Mouse (Mus musculus) hindlimb bud, embryonic 11.5 days (tissue): ENCODE results near the gene Cdc42se1.

ENCODE experiments used
- DNase-seq: peaks from one replicate; pipeline ENCODE4 v3.0.0-alpha.2; 2012; ENCODE audit warnings: low read depth, low spot score; ENCODE audit errors: extremely low spot score

The Cdc42se1 gene

DNA sequence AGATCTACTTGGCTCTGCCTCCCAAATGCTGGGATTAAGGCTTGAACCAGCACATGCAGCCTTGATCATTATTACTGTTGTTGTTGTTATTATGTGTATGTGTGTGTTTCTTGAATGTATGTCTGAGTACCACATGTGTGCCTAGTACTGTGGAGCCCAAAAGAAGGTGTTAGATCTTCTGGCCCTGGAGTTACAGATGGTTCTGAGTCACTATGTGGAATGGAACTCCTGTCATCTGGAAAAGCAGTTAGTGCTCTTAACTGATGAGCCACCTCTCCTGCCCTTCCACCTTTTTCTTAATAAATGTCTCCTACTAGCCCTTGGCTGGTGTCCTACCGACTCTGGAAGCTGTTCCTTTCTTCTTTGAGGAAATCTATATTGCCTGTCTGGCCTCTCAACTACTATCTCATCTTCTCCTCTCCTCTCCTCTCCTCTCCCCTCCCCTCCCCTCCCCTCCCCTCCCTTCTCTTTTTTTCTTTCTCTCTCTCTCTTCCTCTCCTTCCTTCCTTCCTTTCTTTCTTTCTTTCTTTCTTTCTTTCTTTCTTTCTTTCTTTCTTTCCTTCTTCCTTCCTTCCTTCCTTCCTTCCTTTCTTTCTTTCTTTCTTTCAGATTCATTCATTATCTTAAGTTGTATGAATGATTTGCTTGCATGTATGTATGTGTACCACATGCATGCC is 19.3 kb downstream of the Cdc42se1 start:
- DNase-seq, result no peak

DNA sequence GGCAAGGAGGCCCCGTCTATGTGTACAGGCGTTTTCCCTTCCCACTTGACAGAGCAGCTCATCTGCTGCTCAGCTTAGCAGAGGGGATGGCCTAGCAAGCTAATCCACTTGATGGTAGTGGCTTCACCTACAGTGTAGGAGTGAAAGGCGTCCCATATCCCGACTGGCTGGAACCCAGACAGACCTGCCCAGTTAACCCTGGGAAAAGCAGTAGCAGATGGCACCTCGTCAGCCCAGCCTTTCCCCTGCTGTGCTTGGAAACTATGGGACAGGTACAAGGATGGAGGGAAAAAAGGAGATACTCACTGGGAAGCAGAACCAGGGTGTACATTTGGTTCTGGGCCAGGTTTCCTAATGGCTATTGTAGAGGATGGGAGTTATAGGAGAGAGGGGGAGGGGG is 21.8 kb downstream of the Cdc42se1 start:
- no peak for DNase-seq

DNA sequence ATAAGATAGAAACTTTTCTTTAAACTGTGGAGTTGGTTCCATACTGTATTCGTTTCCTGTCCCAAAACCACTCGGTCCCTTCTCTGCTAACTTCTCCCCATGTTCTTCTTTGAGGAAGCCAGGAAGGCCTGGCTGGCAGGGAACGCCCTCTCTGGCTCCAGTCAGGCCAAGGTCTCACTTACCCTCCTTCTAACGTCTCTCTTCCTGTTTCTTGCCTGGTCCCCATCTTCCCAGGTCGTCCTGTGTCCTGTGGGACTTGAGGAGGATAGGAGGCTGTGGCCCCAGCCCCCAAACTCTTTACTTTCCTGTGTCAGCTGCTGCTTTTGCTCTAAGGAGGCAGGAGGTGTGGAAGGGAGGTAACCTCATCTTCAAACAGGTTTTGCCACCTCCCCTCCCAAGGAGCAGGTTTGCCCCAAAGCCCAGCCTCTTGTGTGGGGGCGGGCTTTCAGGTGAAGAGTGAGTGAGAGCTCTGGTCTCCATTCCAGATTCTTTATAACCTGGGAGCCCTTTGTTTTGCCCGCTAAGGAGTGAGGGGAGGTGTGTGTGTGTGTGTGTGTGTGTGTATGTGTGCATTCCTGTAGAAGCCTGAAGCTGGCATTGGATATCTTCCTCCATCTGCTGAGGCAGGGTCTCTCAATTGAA is 22.4 kb downstream of the Cdc42se1 start, which contains the start of gene Bnipl:
Gene Bnipl (minus strand): TSS at position 411 of the 642 bp plus-strand sequence.
- DNase-seq, result no peak

DNA sequence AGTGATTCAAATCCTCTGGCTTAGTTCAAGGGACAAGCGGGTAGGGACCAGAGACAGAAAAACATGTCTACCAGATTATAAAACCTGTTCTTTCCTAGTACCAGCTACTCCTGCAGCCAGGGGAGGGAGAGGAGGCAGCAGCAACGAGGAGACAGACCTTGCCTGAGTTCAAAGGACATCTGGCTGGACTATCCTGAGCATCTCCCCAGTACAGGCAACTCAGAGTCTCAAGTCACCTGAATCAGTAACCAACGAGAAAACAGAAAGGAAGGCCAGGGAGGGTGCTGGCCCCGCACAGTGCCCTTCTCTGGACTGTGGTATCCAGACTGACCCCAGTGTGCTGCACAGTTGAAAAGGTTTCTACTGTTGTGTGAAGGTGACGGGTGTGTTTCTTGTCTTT is 28.4 kb downstream of the Cdc42se1 start:
- DNase-seq, result no peak

DNA sequence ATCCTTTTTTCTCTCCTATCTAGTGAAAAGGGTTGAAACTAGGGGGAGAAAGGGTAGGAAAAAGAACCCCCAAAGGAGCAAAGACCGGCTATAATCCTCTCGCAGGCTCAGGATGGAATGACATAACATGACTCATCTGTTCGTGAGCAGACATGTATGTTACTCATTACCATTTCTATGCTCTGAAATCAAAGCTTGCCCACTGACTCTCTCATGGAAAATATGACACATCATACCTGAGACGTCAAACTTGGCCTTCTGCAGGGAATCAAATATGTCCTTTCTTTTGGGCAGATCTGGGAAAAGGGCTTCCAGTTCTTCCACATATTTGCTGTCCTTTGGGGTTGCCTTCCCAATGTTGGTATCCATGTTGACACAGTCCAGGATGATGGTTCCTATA is 33.4 kb downstream of the Cdc42se1 start:
- no peak for DNase-seq

DNA sequence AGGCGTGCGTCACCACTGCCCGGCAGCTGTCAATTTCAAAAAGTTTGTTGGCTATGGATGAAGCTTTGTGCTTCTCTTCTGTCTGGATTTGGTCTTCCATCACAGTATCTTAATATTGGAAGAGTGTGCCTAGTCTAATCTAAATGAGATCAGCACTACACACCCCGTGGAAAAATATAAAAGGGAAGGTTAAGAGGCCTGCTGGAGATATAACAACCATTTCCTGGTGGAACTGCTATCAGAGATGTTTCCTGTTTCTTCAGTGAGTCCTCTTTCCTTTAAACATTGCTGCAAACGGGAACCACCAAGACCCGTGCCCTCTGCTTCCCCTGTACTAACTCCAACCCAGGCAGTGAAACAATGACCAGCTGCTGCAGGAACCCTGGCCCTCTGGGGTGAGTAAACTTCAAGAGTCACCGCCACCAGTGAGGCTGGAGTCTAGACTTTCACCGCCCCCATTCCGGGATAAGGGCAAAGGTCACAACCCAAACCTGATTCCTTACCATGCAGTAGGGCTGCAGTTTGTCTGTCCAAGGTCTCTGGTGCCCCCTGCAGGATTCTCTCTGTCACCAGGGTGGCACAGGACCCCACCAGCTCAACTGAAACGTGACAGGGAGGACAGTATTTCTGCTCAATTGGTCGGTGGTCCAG is 34.7 kb downstream of the Cdc42se1 start:
- DNase-seq, result no peak

DNA sequence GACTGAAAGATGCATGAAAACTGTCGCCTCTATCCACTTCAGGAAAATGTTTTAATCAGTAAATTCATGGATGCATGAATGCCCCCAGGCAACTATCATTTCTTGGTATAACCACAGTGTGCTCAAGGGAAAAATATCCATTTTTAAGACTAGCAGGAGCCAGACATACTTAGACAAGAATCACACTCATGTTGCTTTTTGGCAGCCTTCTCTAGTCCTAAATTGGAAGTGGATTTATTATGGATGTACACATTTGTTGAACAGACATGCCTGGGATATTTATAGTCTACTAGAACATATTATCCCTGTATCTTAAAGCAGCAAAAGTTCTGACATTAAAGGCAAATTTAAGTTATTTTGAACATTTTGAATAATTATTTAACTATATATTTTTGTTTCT is 36.2 kb downstream of the Cdc42se1 start:
- DNase-seq, result no peak

DNA sequence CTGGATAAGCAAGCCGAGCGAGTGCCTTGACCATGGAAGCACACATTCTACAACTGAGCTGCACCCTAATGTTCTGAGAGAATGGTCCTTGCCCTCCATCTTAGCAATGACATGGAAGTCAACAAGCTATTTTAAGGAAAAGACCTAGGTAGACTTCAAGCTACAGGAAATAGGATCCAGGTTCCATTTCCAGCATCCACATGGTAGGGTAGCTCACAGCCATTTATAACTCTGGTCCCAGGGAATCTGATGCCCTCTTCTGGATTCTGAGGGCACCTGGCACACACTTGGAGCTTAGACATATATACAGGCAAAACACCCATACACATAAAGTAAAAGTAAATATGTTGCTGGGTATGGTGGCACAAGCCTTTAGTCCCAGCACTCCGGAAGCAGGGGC is 37.5 kb downstream of the Cdc42se1 start:
- no peak for DNase-seq

DNA sequence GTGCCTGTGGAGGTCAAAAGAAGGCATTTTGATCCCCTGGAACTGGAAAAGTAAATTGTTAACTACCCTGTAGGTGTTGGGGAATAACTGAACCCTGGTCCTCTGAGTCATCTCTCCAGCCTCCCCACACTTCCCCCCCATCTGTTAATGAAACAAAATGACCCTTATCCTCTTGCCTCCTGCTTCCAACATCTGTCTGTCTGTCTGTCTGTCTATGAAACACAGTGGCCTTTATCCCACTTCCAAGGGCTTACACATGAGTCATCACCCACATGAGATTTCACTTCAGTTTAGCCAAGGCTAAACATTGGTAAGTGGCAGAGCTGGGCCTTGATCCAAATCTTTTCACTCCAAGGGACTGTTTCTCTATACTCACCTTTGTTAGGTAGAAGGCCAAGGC is 39.3 kb downstream of the Cdc42se1 start:
- no peak for DNase-seq

DNA sequence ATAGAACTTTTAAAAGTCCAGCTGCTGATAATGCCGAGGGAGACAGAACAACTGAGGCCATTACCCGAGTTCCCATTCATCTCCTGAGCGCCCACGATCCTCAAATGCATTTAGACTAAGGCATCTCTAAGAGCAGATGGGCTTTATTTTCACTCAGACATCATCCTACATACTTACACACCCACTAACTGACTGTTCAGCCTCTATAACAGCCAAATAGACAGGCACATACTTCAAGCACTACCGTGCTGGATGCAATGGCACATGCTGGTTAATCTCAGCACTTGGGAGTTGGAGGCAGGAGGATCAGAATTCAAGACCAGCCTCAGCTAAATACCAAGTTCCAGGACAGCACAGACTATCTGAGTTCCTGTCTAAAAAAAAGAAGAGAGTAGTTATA is 41.3 kb downstream of the Cdc42se1 start:
- no peak for DNase-seq

DNA sequence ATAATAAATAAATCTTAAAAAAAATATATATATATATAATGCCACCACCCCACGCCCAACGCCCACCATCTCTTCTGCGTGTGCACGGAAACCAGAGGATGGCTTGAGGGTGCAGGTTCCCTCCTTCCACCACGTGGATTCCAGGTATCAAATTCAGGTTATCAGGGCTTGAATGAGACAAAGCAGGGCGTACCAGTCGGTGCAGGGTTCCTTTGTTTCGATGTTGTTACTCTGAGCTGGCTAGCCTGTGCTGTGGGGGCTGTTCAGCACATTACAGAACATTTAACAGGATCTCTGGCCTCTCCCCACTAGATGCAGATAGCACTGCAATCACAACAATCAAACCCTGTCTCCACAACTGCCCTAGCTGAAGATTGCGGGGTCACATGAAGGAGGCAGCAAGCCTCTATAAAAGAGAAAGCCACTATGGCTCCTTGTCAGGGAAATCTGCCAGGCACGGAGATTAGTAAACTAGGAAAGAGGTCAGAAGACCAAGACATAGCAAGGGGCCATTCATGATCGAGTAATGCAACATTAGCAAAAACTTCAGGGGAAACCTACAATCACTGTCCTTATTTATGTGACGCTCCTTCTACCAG is 42.3 kb downstream of the Cdc42se1 start:
- DNase-seq, result no peak

DNA sequence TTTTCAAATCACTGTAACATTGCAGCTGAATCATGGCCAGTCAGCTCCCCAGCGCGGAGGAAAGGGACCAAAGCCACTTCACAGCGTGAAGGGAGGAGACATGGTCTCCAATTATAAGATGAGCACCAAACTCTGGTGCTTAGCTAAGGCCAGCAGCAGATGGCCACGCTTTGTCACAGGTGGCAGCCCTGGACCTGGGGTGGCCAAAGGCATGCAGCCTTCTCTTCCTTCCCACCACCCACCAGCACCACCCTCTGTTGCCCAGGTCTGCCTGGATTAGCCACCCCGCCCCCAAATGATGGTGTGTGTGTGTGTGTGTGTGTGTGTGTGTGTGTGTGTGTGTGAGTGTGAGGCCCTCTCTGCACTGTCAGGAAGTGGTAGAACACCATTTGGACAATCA is 44.9 kb downstream of the Cdc42se1 start:
- no peak for DNase-seq

DNA sequence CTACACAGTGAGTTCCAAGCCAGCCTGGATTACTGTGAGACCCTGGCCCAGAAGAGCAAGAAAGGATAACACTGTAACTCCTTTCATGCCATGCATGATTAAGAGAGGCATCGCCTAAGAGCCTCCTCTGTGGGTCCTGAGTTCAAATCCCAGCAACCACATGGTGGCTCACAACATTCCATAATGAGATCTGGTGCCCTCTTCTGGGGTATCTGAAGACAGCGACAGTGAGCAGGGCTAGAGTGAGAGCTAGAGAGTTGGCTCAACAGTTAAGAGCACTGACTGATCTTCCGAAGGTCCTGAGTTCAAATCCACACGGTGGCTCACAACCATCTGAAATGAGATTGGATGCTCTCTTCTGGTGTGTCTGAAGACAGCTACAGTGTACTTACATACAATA is 45.9 kb downstream of the Cdc42se1 start:
- DNase-seq, result no peak

DNA sequence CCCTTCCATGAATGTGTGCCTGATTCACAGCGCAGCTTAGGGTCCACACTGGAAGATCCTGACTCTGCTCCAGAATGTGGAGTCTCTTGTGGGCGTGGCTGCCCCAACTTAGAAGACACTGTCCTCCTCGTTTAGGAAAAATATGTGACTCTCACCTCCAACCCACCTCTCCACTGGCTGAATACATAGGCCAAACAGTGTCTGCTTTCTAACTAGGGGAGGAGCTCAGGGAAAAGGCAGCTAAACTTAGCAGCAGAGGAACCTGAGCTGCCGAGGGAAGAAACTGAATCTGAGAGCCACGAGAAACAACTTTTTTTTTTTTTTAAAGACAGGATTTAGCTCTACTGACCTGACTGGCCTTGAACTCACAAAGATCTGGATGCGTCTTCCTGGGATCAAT is 46.6 kb downstream of the Cdc42se1 start:
- DNase-seq, result no peak

DNA sequence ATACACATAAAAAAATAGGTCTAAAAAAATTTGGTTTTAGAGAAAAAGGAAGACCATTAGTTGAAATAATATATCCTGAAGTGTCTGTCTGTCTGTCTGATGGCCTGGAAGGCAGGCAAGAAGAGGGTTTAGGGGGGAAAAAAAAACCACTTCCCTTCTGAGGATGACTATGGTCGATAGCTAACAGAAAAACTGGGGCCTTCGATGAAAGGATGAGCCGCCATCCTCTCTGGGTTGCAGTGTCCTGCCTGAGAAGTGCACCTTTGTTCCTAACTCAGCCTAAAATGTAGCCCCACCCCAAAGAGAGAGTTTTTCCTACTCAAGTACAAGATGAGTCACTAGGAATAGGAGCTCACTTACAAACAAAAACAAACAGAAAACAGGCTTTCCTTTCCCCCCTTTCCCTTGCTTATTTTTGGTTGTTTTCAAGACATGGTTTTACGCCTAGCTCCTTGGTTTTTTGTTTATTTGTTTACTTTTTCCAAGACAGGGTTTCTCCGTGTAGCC is 47.9 kb downstream of the Cdc42se1 start:
- no peak for DNase-seq

DNA sequence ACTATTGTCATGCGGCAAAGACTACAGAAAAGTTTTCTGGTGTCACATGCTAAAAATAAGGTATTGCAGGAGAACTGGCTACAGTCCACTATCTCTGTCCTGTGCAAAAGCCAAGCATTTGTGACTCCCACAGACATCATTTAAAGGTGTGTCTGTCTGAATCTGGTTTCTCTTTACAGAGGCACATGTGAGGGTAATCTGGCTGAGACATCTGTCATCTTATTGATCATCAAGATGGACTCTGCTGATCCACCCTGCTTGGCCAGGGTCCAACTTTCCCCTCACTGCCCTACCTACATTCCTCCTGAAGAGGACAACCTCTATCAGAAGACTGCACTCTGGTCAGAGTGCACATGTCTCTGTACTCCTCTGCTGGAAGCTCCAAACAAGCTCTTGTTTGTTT is 48.6 kb downstream of the Cdc42se1 start:
- no peak for DNase-seq

DNA sequence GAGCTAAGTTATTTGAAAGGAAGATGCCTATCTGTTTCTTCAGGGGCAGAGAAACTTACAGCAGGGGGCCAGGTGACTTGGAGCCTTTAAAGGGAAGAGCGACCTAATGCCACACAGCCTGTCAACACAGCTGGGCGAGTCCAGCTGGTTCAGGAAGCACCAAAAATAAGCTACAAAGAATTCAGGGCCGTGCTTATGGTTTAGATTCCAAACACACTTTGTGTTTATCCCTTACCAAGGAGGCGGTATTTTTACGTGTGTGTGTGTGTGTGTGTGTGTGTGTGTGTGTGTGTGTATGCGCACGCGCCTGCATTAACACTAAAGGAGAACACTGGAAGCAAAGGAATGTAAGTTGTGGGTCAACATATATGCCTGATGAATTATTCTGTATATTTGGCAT is 52.2 kb downstream of the Cdc42se1 start:
- no peak for DNase-seq

DNA sequence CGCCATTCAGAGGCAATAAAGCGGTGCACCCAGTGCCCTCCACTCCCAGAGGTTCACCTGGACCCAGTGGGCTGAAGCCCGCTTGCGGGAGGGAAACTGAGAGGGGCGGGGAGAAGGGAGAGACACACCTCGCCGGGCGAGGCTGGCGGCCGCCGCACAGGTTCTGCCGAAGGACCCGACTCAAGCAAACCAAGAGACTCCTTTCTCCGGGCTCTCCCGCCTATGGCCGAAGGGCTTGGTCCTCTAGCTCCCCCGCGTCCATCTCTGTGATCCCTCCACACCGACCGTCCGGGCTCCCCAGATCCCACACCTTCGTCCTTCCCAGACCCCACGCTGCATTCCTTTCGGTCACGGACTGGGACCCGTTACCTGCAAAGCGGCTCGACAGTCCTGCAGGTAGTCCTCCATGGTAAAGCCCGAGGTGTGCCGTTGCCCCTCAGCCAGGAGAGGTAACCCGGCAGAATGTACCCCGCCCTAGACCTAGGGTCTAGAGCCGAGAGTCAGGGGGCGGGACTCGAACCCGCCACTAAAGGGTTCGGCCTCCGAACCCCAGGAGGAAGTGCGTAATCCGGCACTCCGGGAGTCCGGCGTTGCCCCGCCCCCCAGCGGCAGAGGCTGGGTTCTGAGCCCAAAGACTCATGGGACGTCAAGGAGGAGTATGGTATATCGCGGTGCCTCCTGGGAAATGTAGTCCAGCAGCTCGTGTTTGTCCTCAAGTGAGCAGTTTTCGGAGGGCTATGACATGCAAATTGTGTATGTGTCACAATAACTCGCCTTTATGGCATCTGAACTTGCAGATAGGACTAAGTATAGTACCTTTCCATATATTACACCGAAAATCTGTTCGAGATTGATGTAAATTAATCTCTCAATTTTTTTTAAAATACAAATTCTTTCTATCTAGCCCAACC is 52.9 kb downstream of the Cdc42se1 start, which contains the start of the genes Mindy1 and Prune1:
Gene Mindy1 (plus strand): TSS at position 130 of the 911 bp plus-strand sequence.
Gene Prune1 (minus strand): TSS at position 861 of the 911 bp plus-strand sequence.
- DNase-seq, result peak; percentile 93

DNA sequence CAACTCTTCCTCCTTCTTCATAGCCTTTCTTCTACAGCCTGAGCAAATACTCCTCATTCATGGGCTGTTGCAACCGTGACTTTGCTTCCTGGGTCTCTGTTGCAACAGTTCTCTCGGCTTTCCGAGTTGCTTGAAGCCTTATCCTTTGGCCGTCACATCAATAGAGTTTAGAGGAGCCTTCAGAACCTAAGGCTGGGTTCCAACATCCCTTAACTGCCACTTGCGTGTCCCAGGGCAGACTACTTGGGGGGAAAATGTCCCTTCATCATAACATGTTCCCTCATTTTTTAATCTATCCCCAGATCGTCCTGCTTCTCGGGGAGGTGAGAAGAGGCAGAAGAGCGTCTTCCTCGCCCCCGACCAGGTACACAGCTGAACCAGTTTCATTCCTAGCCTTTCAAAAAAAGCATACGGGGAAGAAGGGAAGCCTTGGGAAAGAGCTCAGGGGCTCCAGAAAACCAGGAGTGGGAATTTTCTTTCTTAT is 53.9 kb downstream of the Cdc42se1 start:
- no peak for DNase-seq

DNA sequence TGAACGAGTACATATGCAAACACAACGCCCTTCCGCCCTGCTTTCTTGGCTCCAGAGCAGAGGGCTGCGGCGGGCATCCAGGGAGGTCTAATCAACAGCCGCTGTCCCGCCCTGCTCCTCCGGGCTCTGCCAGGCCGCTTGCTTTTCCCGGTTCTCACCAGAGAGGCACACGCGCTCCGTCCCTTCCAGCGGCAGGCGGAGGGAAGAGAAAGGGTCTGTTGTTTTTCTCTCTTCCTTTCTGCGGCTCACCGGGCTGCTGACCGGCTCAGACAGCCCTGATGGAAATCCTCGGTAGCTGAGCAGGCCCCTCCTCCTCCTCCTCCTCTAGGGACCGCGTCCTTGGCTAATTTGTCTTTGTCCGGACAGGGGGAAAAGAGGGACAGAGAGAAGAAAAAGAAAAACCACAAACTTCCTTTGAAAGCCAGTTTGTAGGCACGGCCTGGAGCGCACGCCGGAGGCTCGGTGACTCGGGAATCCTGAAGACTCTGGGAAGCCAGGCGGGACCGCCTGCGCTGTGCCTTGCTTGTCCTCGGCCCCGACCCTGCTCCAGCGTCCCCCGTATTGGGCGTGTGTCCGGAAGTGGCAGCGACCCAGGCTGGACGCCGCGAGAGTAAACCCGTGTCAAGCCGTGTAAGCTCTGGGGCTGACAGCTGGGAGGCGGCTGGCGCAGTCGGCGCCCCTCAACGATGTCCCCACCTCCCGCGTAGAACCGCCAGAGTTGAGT is 54.5 kb downstream of the Cdc42se1 start:
- no peak for DNase-seq
